10 mouse cellular contexts compared by ENCODE assay signal in the genomic region with DNA sequence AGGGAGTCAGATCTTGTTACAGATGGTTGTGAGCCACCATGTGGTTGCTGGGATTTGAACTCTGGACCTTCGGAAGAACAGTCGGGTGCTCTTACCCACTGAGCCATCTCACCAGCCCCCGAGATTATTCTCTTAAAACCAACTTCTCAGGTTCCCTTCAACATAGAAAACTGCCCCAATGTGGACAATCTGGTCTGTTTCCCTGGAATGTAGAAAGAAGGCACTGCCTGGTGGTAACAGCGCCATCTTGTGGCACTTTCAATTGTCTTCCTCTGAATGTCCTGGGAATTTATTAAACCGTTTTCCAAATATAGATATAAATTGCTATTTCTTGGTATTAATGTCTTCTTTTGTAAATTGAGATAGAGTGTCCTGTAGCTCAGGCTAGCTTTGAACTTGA. TPM values are rescaled to one million over a fixed set of nuclear protein-coding genes. Genes with fewer than 3 reads are reported as not detected.
A peak's percentile ranks its signal among the peaks of the same experiment; 100 is the strongest.
DNase-seq lines count a peak whose midpoint lies in the region; ATAC-seq and TF ChIP-seq lines count a peak whose summit lies in the region.
"Had no signal": no experiment of that assay in that cellular context is flagged by ENCODE, and none has a peak within 500 bp of the region (broad histone marks: within the 10 kb centered on the region; RNA-seq: fewer than 3 reads in every experiment).

No protein-coding gene starts in this region.

- H3K9ac ChIP-seq in hindbrain, embryonic 11.5 days (ENCODE audit: low read depth, low read length), result no peak overlapping the region
- no peak overlapping the region for H3K9ac ChIP-seq in hindbrain, embryonic 13.5 days
- no peak overlapping the region for H3K9ac ChIP-seq in CH12.LX (ENCODE audit: insufficient read depth, low read depth)
- H3K9ac ChIP-seq: embryonic facial prominence, embryonic 15.5 days; liver, embryonic 13.5 days had no signal

- peak; percentile 73 to 79 for TF ChIP-seq CTCF in CH12.LX (conservative IDR thresholded peaks at IDR 0.05 in 1 of 2, IDR thresholded peaks at IDR 0.05 in 1 of 2; ENCODE audit: low read depth in 2 of 2, low read length in 2 of 2)
- TF ChIP-seq CTCF in embryonic fibroblast, embryonic 13.5 days (IDR thresholded peaks at IDR 0.05; ENCODE audit: borderline replicate concordance, insufficient read depth, low read length), result peak; percentile 26; the same call in 1 of the 2 replicates

- H3K27me3 ChIP-seq in hindbrain, embryonic 11.5 days (ENCODE audit: control insufficient read depth, insufficient read depth, low read length), result no peaks in the 10 kb centered on the region
- no peaks in the 10 kb centered on the region for H3K27me3 ChIP-seq in hindbrain, embryonic 13.5 days
- H3K27me3 ChIP-seq in CH12.LX (replicated peaks), result peaks cover 5% of the 10 kb centered on the region
- H3K27me3 ChIP-seq: embryonic facial prominence, embryonic 15.5 days; liver, embryonic 13.5 days had no signal

- peak; percentile 71 for DNase-seq in hindbrain, embryonic 11.5 days (ENCODE audit: low spot score)
- peak; percentile 44 for DNase-seq in CH12.LX (ENCODE audit: extremely low read depth)
- DNase-seq in adrenal gland, postnatal 4 days (ENCODE audit: low spot score in 2 of 2), result peak; percentile 14 to 21
- peak; percentile 21 for DNase-seq in layer of hippocampus, adult 9-10 months (ENCODE audit: low spot score)
- peak; percentile 51 for DNase-seq in urinary bladder, postnatal 25 days (ENCODE audit: low spot score)
- DNase-seq: liver, embryonic 13.5 days had no signal

- H3K4me3 ChIP-seq in hindbrain, embryonic 11.5 days (ENCODE audit: low read depth, low read length), result no peak overlapping the region
- H3K4me3 ChIP-seq in hindbrain, embryonic 13.5 days, result no peak overlapping the region
- no peak overlapping the region for H3K4me3 ChIP-seq in CH12.LX (replicated peaks in 1 of 3; ENCODE audit: low read depth in 2 of 3, low read length in 2 of 3, poor library complexity in 1 of 3)
- H3K4me3 ChIP-seq in embryonic fibroblast, embryonic 13.5 days (ENCODE audit: insufficient read depth, low read length), result no peak overlapping the region
- H3K4me3 ChIP-seq: embryonic facial prominence, embryonic 15.5 days; liver, embryonic 13.5 days had no signal

- TF ChIP-seq RAD21 in CH12.LX (IDR thresholded peaks at IDR 0.05; ENCODE audit: low read depth, low read length), result peak; percentile 66

- TF ChIP-seq POLR2A in CH12.LX (IDR thresholded peaks at IDR 0.05; ENCODE audit: low read depth, low read length), result no peak
- TF ChIP-seq POLR2A in embryonic fibroblast, embryonic 13.5 days (IDR thresholded peaks at IDR 0.05; ENCODE audit: low read depth, low read length), result no peak

- H3K27ac ChIP-seq in hindbrain, embryonic 11.5 days (ENCODE audit: low read depth, low read length), result no peak overlapping the region
- H3K27ac ChIP-seq in hindbrain, embryonic 13.5 days, result no peak overlapping the region
- H3K27ac ChIP-seq in CH12.LX (ENCODE audit: insufficient read depth, low read depth), result no peak overlapping the region
- no peak overlapping the region for H3K27ac ChIP-seq in embryonic fibroblast, embryonic 13.5 days (ENCODE audit: insufficient read depth, low read length)
- H3K27ac ChIP-seq: embryonic facial prominence, embryonic 15.5 days; liver, embryonic 13.5 days had no signal

- no peak for ATAC-seq in hindbrain, embryonic 11.5 days (ENCODE audit: low FRiP score)
- ATAC-seq in hindbrain, embryonic 13.5 days (ENCODE audit: low FRiP score), result no peak
- ATAC-seq in megakaryocyte, adult 5-6 weeks (ENCODE audit: poor library complexity, severe bottlenecking), result peak; percentile 41; the same call in 1 of the 2 replicates

- dilution Hi-C loops in CH12.LX (cut with MboI; ENCODE audit: extremely low pct_ligation_motif_present, extremely low pct_unique_long_range_greater_than_20kb, low sequenced_read_pairs), result no loop called here

- H3K79me2 ChIP-seq in CH12.LX (replicated peaks; ENCODE audit: control insufficient read depth, extremely low read depth, insufficient read depth, poor library complexity, severe bottlenecking), result no peaks in the 10 kb centered on the region

- no peaks in the 10 kb centered on the region for H3K4me1 ChIP-seq in hindbrain, embryonic 11.5 days (replicated peaks; ENCODE audit: control insufficient read depth, insufficient read depth, low read length)
- no peaks in the 10 kb centered on the region for H3K4me1 ChIP-seq in hindbrain, embryonic 13.5 days (replicated peaks)
- H3K4me1 ChIP-seq in CH12.LX (ENCODE audit: control insufficient read depth in 1 of 2, insufficient read depth in 2 of 2), result 0 out of 4 replicates have a peak, but pooled peaks cover 0 to 2% of the 10 kb centered on the region in 2 experiments
- no peaks in the 10 kb centered on the region for H3K4me1 ChIP-seq in embryonic fibroblast, embryonic 13.5 days (ENCODE audit: control insufficient read depth, insufficient read depth, low read length)
- H3K4me1 ChIP-seq: embryonic facial prominence, embryonic 15.5 days had no signal

- H3K4me2 ChIP-seq in hindbrain, embryonic 11.5 days (replicated peaks; ENCODE audit: low read depth, low read length), result no peak overlapping the region
- no peak overlapping the region for H3K4me2 ChIP-seq in hindbrain, embryonic 13.5 days
- no peak overlapping the region for H3K4me2 ChIP-seq in CH12.LX (ENCODE audit: insufficient read depth, low read depth, poor library complexity, severe bottlenecking)
- H3K4me2 ChIP-seq: embryonic facial prominence, embryonic 15.5 days; liver, embryonic 13.5 days had no signal

- no peaks in the 10 kb centered on the region for H3K9me3 ChIP-seq in hindbrain, embryonic 11.5 days (ENCODE audit: control insufficient read depth, low read length)
- H3K9me3 ChIP-seq in hindbrain, embryonic 13.5 days, result no peaks in the 10 kb centered on the region
- no peaks in the 10 kb centered on the region for H3K9me3 ChIP-seq in CH12.LX (replicated peaks; ENCODE audit: low read length)
- H3K9me3 ChIP-seq: embryonic facial prominence, embryonic 15.5 days; liver, embryonic 13.5 days had no signal

- no peaks in the 10 kb centered on the region for H3K36me3 ChIP-seq in hindbrain, embryonic 11.5 days (ENCODE audit: control insufficient read depth, insufficient read depth, low read length)
- no peaks in the 10 kb centered on the region for H3K36me3 ChIP-seq in hindbrain, embryonic 13.5 days
- no peaks in the 10 kb centered on the region for H3K36me3 ChIP-seq in CH12.LX (replicated peaks in 1 of 2; ENCODE audit: control insufficient read depth in 1 of 2, insufficient read depth in 1 of 2, low read length in 1 of 2)
- H3K36me3 ChIP-seq: embryonic facial prominence, embryonic 15.5 days; liver, embryonic 13.5 days had no signal

- in situ Hi-C loops in CH12.LX (cut with MboI; ENCODE audit: low pct_ligation_motif_present, low pct_unique_long_range_greater_than_20kb, low sequenced_read_pairs), result no loop called here

- 54% methylated on average over 5 of the region's 5 CpGs for WGBS in hindbrain, embryonic 11.5 days
- WGBS in hindbrain, embryonic 13.5 days, result 48% methylated on average over 5 of the region's 5 CpGs

- no peak for TF ChIP-seq EP300 in CH12.LX (IDR thresholded peaks at IDR 0.05; ENCODE audit: low read length)

TF ChIP-seq in CH12.LX, 34 proteins besides CTCF, POLR2A, EP300 and RAD21:
- TF ChIP-seq MXI1 (IDR thresholded peaks at IDR 0.05; ENCODE audit: low read depth, low read length) (no peak), E2F4 (IDR thresholded peaks at IDR 0.05; ENCODE audit: insufficient replicate concordance, low read depth, low read length) (no peak), SMC3 (IDR thresholded peaks at IDR 0.05; ENCODE audit: low read depth, low read length) (peak; percentile 74), IRF4 (IDR thresholded peaks at IDR 0.05; ENCODE audit: low read depth, low read length) (0 out of 2 replicates have a peak, but pooled peaks have one; percentile 22)

RNA-seq across cellular contexts. Expression of a gene that starts 4.0 kb away (rescaled TPM):
- 0.08 and 0.14 TPM in 2 replicates for polyA plus RNA-seq in hindbrain, embryonic 11.5 days (2014; fragmentation: Nextera tagmentation; extraction: Ambion mirVana)
- not detected in 2 replicates for polyA plus RNA-seq in hindbrain, embryonic 13.5 days (2015; fragmentation: Nextera tagmentation; extraction: Ambion mirVana)
- not detected in 2 replicates for total RNA-seq in CH12.LX (2012; rRNA removed)
- not detected in 2 replicates for total RNA-seq in CH12.LX (2014; rRNA removed)
- polyA plus RNA-seq in CH12.LX (2012; ENCODE audit: insufficient read length, low read depth), result not detected in 2 replicates
- total RNA-seq in adrenal gland, postnatal 4 days (2021), result under 1 TPM; 0.14 TPM
- not detected in 2 replicates for polyA plus RNA-seq in embryonic fibroblast, embryonic 13.5 days (2011; ENCODE audit: insufficient read length, low read depth, missing spikeins)
- total RNA-seq in megakaryocyte, adult 5-6 weeks (2015), result 1.2 and 2.1 TPM in 2 replicates
- 0.81 and 1.8 TPM in 2 replicates for total RNA-seq in megakaryocyte, adult 5-6 weeks (2017)

RNA-seq across cellular contexts. Expression of a gene that starts 31.6 kb away (rescaled TPM):
- 21.7 and 25.5 TPM in 2 replicates for polyA plus RNA-seq in hindbrain, embryonic 11.5 days (2014; fragmentation: Nextera tagmentation; extraction: Ambion mirVana)
- 9.7 and 11.0 TPM in 2 replicates for polyA plus RNA-seq in hindbrain, embryonic 13.5 days (2015; fragmentation: Nextera tagmentation; extraction: Ambion mirVana)
- 11.5 and 20.1 TPM in 2 replicates for total RNA-seq in CH12.LX (2012; rRNA removed)
- total RNA-seq in CH12.LX (2014; rRNA removed), result 0.65 and 0.85 TPM in 2 replicates
- 1.1 and 1.8 TPM in 2 replicates for polyA plus RNA-seq in CH12.LX (2012; ENCODE audit: insufficient read length, low read depth)
- 100 to 1,000 TPM; 173 to 175 TPM for total RNA-seq in adrenal gland, postnatal 4 days (2021)
- 330 and 348 TPM in 2 replicates for polyA plus RNA-seq in embryonic fibroblast, embryonic 13.5 days (2011; ENCODE audit: insufficient read length, low read depth, missing spikeins)
- 11.8 and 15.2 TPM in 2 replicates for total RNA-seq in megakaryocyte, adult 5-6 weeks (2015)
- 17.2 and 20.8 TPM in 2 replicates for total RNA-seq in megakaryocyte, adult 5-6 weeks (2017)

Comparison
In these comparisons a context has a peak if more than half of its experiments do, and no peak if none do; other contexts are left out.
1. DNase-seq: peak in every context shown above with its lines; median percentile 71 in hindbrain, embryonic 11.5 days; 51 in urinary bladder, postnatal 25 days; 44 in CH12.LX; 21 in layer of hippocampus, adult 9-10 months; 18 in adrenal gland, postnatal 4 days.
2. RNA of a gene that starts 31.6 kb away (polyA plus RNA-seq): 330 to 348 TPM in embryonic fibroblast, embryonic 13.5 days; 21.7 to 25.5 TPM in hindbrain, embryonic 11.5 days, 9.7 to 11.0 TPM in hindbrain, embryonic 13.5 days and 1.1 to 1.8 TPM in CH12.LX; every median in the first group is over 10 times any median in the second.